Mouse (Mus musculus) liver, adult 2 months (tissue): ENCODE measurements around the gene Gm45062. TPM values are rescaled to one million over a fixed set of nuclear protein-coding genes. Genes with fewer than 3 reads are reported as not detected.

Experiments
- DNase-seq: peaks from one replicate; pipeline ENCODE4 v3.0.0-alpha.2; 2011; ENCODE audit warnings: low read depth, low spot score; ENCODE audit errors: extremely low read depth
- H3K27ac ChIP-seq: fragments of 200-500 bp; replicated peaks from 2 replicates; pipeline ENCODE4 v1.5.1; 2012; ENCODE audit warnings: low read depth, mild to moderate bottlenecking, control low read depth, inconsistent platforms, low read length; ENCODE audit not compliant: insufficient read depth
- H3K27me3 ChIP-seq: fragments of 200-500 bp; 2 replicates; pipeline ENCODE4 v1.6.1; 2012; ENCODE audit warnings: mild to moderate bottlenecking, moderate library complexity, low read length, inconsistent platforms; ENCODE audit not compliant: control insufficient read depth, insufficient read depth
- H3K36me3 ChIP-seq: fragments of 200-500 bp; 2 replicates; pipeline ENCODE4 v1.6.1; 2012; ENCODE audit warnings: low read length, inconsistent platforms; ENCODE audit not compliant: control insufficient read depth, insufficient read depth
- H3K4me1 ChIP-seq: fragments of 200-500 bp; 2 replicates; pipeline ENCODE4 v1.6.1; 2011; ENCODE audit warnings: low read length; ENCODE audit not compliant: control insufficient read depth, insufficient read depth
- H3K4me3 ChIP-seq: fragments of 200-500 bp; 2 replicates; pipeline ENCODE4 v1.5.1; 2011; ENCODE audit warnings: low read depth, mild to moderate bottlenecking, control low read depth, low read length, moderate library complexity; ENCODE audit not compliant: insufficient read depth
- H3K79me2 ChIP-seq: fragments of 200-500 bp; 2 replicates; pipeline ENCODE4 v1.6.1; 2012; ENCODE audit warnings: inconsistent platforms, mild to moderate bottlenecking, low read length, moderate library complexity; ENCODE audit not compliant: control insufficient read depth, insufficient read depth
- H3K9ac ChIP-seq: fragments of 200-500 bp; 2 replicates; pipeline ENCODE4 v1.6.1; 2012; ENCODE audit warnings: low read depth, mild to moderate bottlenecking, control low read depth, inconsistent platforms, low read length
- CTCF ChIP-seq: fragments of 200-500 bp; IDR thresholded peaks from 2 replicates; pipeline ENCODE4 v1.5.1; 2011; ENCODE audit warnings: low read depth, low read length, control low read depth
- POLR2A ChIP-seq: fragments of 200-500 bp; IDR thresholded peaks from 2 replicates; pipeline ENCODE4 v1.6.1; 2011; ENCODE audit warnings: low read length, control low read depth; ENCODE audit not compliant: insufficient read depth; ENCODE audit errors: extremely low read depth
- WGBS: fragments of 180-500 bp; shearing (Covaris S2); methylation state at CpG from one replicate; pipeline ENCODE4 v1.1.7; 2018; 5-methylcytosine and 5-hydroxymethylcytosine counted together
- polyA plus RNA-seq: library from polyadenylated mRNA; depleted of rRNA; stranded (reverse); fragments of >200 nt; gene quantifications from 2 replicates; pipeline ENCODE4 v1.2.3, GENCODE M21; 2012; rRNA removed
- total RNA-seq: library from RNA; depleted of rRNA; stranded (reverse); fragments of >200 nt; gene quantifications from 2 replicates; pipeline ENCODE4 v1.2.3, GENCODE M21; 2014; rRNA removed

Gene Gm45062
- total and polyA plus RNA-seq, 2 experiments = 0.70 to 2.0 TPM

- no peaks in the 10 kb centered on the region for H3K27me3 ChIP-seq
- no peak overlapping the region for H3K4me3 ChIP-seq
- H3K27ac ChIP-seq = no peak overlapping the region
- WGBS = 79% methylated on average over 4 of the region's 4 CpGs
- TF ChIP-seq CTCF (no peak), POLR2A (no peak)
- H3K36me3 ChIP-seq = no peaks in the 10 kb centered on the region
- H3K9ac ChIP-seq = no peak overlapping the region
- no peaks in the 10 kb centered on the region for H3K4me1 ChIP-seq
- H3K79me2 ChIP-seq = no peaks in the 10 kb centered on the region
- DNase-seq = no peak
Observed at GRCm38 (mm10) chr6:8638899-8639298, 379.6 kb downstream of the Gm45062 start.

- TF ChIP-seq POLR2A (no peak), CTCF (no peak)
- no peak overlapping the region for H3K9ac ChIP-seq
- 80% methylated on average over 2 of the region's 2 CpGs for WGBS
Observed at GRCm38 (mm10) chr6:8639526-8639925, 380.3 kb downstream of the Gm45062 start.

DNA sequence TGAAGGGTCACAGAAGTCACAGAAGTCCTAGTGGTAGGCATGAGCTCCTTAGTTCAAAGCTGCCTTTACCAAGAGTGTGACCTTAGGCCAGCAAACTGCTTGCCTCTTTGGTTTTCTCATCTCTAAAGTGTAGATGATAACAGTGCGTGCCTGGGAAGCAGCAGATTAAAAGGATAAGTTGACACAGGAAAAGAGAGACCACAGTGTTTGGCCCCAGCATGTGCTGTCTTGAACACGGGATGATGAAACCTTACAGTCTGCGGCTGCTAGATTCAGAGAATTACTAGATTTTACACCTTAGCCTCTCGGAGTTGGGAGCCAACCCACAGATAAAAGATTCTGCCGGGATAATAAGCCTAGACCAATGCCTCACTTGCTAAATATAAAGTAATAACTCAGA lies 381.6 kb downstream of the Gm45062 start:
- Histone ChIP-seq H3K36me3 (no peaks in the 10 kb centered on the region), H3K27me3 (no peaks in the 10 kb centered on the region), H3K4me3 (no peak overlapping the region), H3K27ac (no peak overlapping the region), H3K4me1 (no peaks in the 10 kb centered on the region), H3K79me2 (no peaks in the 10 kb centered on the region), H3K9ac (no peak overlapping the region)
- whole genome bisulfite sequencing = 90% methylated on average over 5 of the region's 5 CpGs
- TF ChIP-seq CTCF (no peak), POLR2A (no peak)
- no peak for DNase-seq

More at GRCm38 (mm10) chr6:8639526-8639925, 380.3 kb downstream of the Gm45062 start:
- Histone ChIP-seq H3K27me3 (no peaks in the 10 kb centered on the region), H3K36me3 (no peaks in the 10 kb centered on the region), H3K4me1 (no peaks in the 10 kb centered on the region), H3K27ac (no peak overlapping the region), H3K4me3 (no peak overlapping the region), H3K79me2 (no peaks in the 10 kb centered on the region)
- no peak for DNase-seq

DNA sequence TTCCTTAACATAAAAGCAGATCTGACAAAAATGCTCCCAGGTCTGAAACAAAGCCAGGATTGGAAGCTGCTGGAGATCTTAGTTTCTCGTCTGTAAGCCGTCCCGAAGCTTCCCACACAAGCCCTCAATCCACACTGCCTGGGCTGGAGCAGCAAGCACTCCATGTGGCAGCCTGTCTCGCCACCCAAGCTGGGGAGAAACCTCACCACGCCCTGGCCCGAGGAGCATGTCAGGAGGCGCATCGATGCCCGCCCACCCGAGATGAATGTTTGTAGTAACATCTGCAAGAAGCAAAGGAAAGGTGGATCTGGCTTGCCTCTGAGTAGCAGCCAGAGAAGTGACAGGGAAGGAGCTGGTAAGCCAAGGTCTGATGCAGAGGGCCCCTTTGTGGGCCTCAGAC lies 385.5 kb downstream of the Gm45062 start:
- H3K36me3 ChIP-seq = no peaks in the 10 kb centered on the region
- H3K4me1 ChIP-seq = no peaks in the 10 kb centered on the region
- H3K27me3 ChIP-seq = no peaks in the 10 kb centered on the region
- no peak overlapping the region for H3K4me3 ChIP-seq
- TF ChIP-seq CTCF (no peak), POLR2A (no peak)
- no peak overlapping the region for H3K27ac ChIP-seq
- H3K79me2 ChIP-seq = no peaks in the 10 kb centered on the region
- WGBS = 94% methylated on average over 10 of the region's 10 CpGs
- no peak for DNase-seq
- H3K9ac ChIP-seq = no peak overlapping the region

- no peak for DNase-seq
- Histone ChIP-seq H3K4me1 (no peaks in the 10 kb centered on the region), H3K27me3 (no peaks in the 10 kb centered on the region), H3K36me3 (no peaks in the 10 kb centered on the region), H3K9ac (no peak overlapping the region), H3K27ac (no peak overlapping the region), H3K79me2 (no peaks in the 10 kb centered on the region), H3K4me3 (no peak overlapping the region)
- TF ChIP-seq CTCF (no peak), POLR2A (no peak)
- WGBS = 89% methylated on average over 2 of the region's 2 CpGs
Observed at GRCm38 (mm10) chr6:8645708-8646107, 386.5 kb downstream of the Gm45062 start.

Other genes starting within 250 kb of the Gm45062 start
- under 0.01 and 0.07 TPM in 2 replicates for gene Col28a1, start 66.8 kb upstream of the Gm45062 start, total RNA-seq
- gene Col28a1, start 66.8 kb upstream of the Gm45062 start, polyA plus RNA-seq = not detected in 2 replicates
- 9.3 and 10.0 TPM in 2 replicates for gene Mios, start 50.2 kb upstream of the Gm45062 start, total RNA-seq
- gene Mios, start 50.2 kb upstream of the Gm45062 start, polyA plus RNA-seq = 1.1 and 1.8 TPM in 2 replicates
- 13.2 and 17.1 TPM in 2 replicates for gene Rpa3, start 277 bp upstream of the Gm45062 start, total RNA-seq
- 1.6 and 1.8 TPM in 2 replicates for gene Rpa3, start 277 bp upstream of the Gm45062 start, polyA plus RNA-seq
- gene Umad1, start 162 bp upstream of the Gm45062 start, total RNA-seq = 17.0 and 17.3 TPM in 2 replicates
- gene Umad1, start 162 bp upstream of the Gm45062 start, polyA plus RNA-seq = 12.1 and 15.0 TPM in 2 replicates